Mouse (Mus musculus) ES-E14 (cell line): ENCODE measurements at regions not wholly inside any gene's neighbourhood (a gene's known extent, or its start where the extent isn't known, plus 50 kb on each side); places are given as distances from the start of the nearest gene placed in this dataset.

Experiments used
- DNase-seq: peaks from one replicate; pipeline ENCODE4 v3.0.0-alpha.2; 2013; ENCODE audit warnings: low read depth, low spot score
- H3K27ac ChIP-seq: 2 replicates; pipeline ENCODE4 v1.5.1; 2012; ENCODE audit warnings: low read depth, mild to moderate bottlenecking, low read length, moderate library complexity, mixed read lengths; ENCODE audit not compliant: poor library complexity, insufficient read depth, severe bottlenecking
- H3K36me3 ChIP-seq: 2 replicates; pipeline ENCODE4 v1.6.1; 2012; ENCODE audit warnings: mild to moderate bottlenecking, low read length, moderate library complexity, mixed read lengths; ENCODE audit not compliant: control insufficient read depth, poor library complexity, insufficient read depth, severe bottlenecking
- H3K4me1 ChIP-seq, 2 experiments: fragments of 150-350 bp in 1 of 2; sonication (generic) in 1 of 2; 2 replicates each; pipeline ENCODE4 v1.6.1; 2012; ENCODE audit warnings: low read length in 2 of 2, mild to moderate bottlenecking in 1 of 2, mixed read lengths in 1 of 2; ENCODE audit not compliant: control insufficient read depth in 2 of 2, insufficient read depth in 2 of 2, poor library complexity in 1 of 2
- H3K4me3 ChIP-seq, 2 experiments: fragments of 150-350 bp in 1 of 2; sonication (generic) in 1 of 2; 2 replicates each; pipeline ENCODE4 v1.5.1; 2012; ENCODE audit warnings: low read length in 2 of 2, low read depth in 1 of 2, mild to moderate bottlenecking in 1 of 2, mixed read lengths in 1 of 2; ENCODE audit not compliant: insufficient read depth in 1 of 2, poor library complexity in 1 of 2, severe bottlenecking in 1 of 2
- H3K9ac ChIP-seq: 2 replicates; pipeline ENCODE4 v1.6.1; 2012; ENCODE audit warnings: low read depth, mild to moderate bottlenecking, low read length, mixed read lengths; ENCODE audit not compliant: poor library complexity, insufficient read depth, severe bottlenecking
- H3K9me3 ChIP-seq: fragments of 150-350 bp; sonication (generic); 2 replicates; pipeline ENCODE4 v1.6.1; 2012; ENCODE audit warnings: low read depth, mild to moderate bottlenecking, low read length; ENCODE audit not compliant: control insufficient read depth, insufficient read depth
- CHD2 ChIP-seq: IDR thresholded peaks from 2 replicates; pipeline ENCODE4 v1.6.1; 2014; ENCODE audit warnings: mild to moderate bottlenecking, low read depth, low read length, inconsistent platforms
- HCFC1 ChIP-seq: IDR thresholded peaks from 2 replicates; pipeline ENCODE4 v1.6.1; 2012; ENCODE audit warnings: low read length, inconsistent platforms, borderline replicate concordance; ENCODE audit not compliant: insufficient read depth
- MAFK ChIP-seq: IDR thresholded peaks from 2 replicates; pipeline ENCODE4 v1.6.1; 2014; ENCODE audit warnings: mild to moderate bottlenecking, low read depth, low read length, inconsistent platforms; ENCODE audit not compliant: insufficient read depth
- ZC3H11A ChIP-seq: IDR thresholded peaks from 2 replicates; pipeline ENCODE4 v1.6.1; 2012; ENCODE audit warnings: low read depth, mild to moderate bottlenecking, inconsistent platforms, low read length, borderline replicate concordance
- ZNF384 ChIP-seq: IDR thresholded peaks from 2 replicates; pipeline ENCODE4 v1.6.1; 2012; ENCODE audit warnings: low read depth, low read length, inconsistent platforms
- in situ Hi-C, 2 experiments: fragments of 600-800 bp; cut with MboI; formaldehyde crosslinking; loops; one replicate each; pipeline ENCODE4 v1.15.1; 2025; ENCODE audit warnings: low sequenced_read_pairs in 2 of 2, inconsistent platforms in 1 of 2; ENCODE audit not compliant: unreplicated experiment in 2 of 2

GRCm38 (mm10) chr1:154148948-154149347 is 52.0 kb upstream of the Zfp648 start:
- no peak for DNase-seq
- Histone ChIP-seq H3K27ac (no peak overlapping the region), H3K4me1 (peaks cover 0 to 5% of the 10 kb centered on the region in 2 experiments; a peak in 1 of 4 replicates), H3K36me3 (no peaks in the 10 kb centered on the region), H3K4me3 (no peak overlapping the region), H3K9me3 (no peaks in the 10 kb centered on the region), H3K9ac (no peak overlapping the region)
- in situ Hi-C loops: no loop called here
- TF ChIP-seq CHD2 (no peak), MAFK (no peak), ZC3H11A (no peak), HCFC1 (no peak), ZNF384 (no peak)

- no peak overlapping the region for H3K27ac ChIP-seq
- no peak for DNase-seq
- in situ Hi-C loops: no loop called here
- no peaks in the 10 kb centered on the region for H3K9me3 ChIP-seq
- H3K4me1 ChIP-seq: peaks cover 0 to 5% of the 10 kb centered on the region in 2 experiments; a peak in 1 of 4 replicates
- TF ChIP-seq HCFC1 (no peak), MAFK (no peak), CHD2 (no peak), ZC3H11A (no peak), ZNF384 (no peak)
- H3K4me3 ChIP-seq: no peak overlapping the region
- no peak overlapping the region for H3K9ac ChIP-seq
- H3K36me3 ChIP-seq: no peaks in the 10 kb centered on the region
Observed at GRCm38 (mm10) chr1:154149431-154150143, 51.4 kb upstream of the Zfp648 start.

GRCm38 (mm10) chr1:154150167-154150851 is 50.7 kb upstream of the Zfp648 start:
- Histone ChIP-seq H3K27ac (no peak overlapping the region), H3K4me1 (peaks cover 0 to 5% of the 10 kb centered on the region in 2 experiments; a peak in 1 of 4 replicates), H3K9me3 (no peaks in the 10 kb centered on the region), H3K9ac (no peak overlapping the region), H3K4me3 (no peak overlapping the region), H3K36me3 (no peaks in the 10 kb centered on the region)
- in situ Hi-C loops: no loop called here
- TF ChIP-seq ZNF384 (no peak), ZC3H11A (no peak), CHD2 (no peak), HCFC1 (no peak), MAFK (no peak)
- DNase-seq: no peak
